Mouse (Mus musculus) spleen, postnatal 10 days (tissue): ENCODE results near the gene Ccr10.
"Not testable (repeated sequence)": the region's sequence is repeated elsewhere in the genome, so short reads cannot be mapped to it uniquely, and the experiment has no call there.

Experiments
- DNase-seq, 2 experiments: peaks; one replicate each; pipeline ENCODE4 v3.0.0; 2021 to 2022; ENCODE audit warnings: low spot score in 2 of 2

Gene Ccr10

DNA sequence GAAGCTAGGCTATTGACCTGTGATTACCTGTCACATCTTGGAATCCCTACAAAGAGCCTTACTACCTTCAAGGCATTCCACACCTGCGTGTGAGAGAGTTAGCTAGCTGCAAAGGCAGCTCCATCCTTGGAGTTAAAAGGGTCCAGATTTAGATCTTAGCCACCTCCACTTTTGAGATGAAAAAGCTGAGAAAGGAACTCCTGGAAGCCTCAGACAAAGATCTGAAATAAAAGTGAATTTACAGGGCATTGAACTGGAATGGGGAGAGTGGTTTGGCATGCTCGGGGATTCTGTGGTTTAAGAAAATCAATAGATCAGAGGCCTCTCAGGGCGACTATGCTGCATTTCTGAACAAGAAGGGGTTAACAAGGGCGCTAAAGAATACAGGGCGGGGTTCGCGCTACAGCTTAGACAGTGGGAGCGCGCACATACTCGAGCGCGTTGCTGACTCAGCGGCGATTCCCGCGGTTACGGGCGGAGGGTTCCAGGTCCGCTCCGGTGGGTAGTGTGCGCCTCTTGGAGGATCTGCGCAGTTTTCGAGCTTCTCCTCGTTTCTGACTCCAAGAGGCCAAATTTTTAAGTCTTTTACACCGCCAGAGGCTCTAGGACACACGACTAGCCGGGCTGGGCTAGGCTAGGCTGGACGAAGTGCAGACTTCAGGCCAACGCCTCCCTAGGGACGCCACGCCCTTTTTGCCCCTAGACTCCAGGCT lies 3.4 kb downstream of the Ccr10 start:
- peak in 1 of 2 experiments; percentile 44 for DNase-seq

DNA sequence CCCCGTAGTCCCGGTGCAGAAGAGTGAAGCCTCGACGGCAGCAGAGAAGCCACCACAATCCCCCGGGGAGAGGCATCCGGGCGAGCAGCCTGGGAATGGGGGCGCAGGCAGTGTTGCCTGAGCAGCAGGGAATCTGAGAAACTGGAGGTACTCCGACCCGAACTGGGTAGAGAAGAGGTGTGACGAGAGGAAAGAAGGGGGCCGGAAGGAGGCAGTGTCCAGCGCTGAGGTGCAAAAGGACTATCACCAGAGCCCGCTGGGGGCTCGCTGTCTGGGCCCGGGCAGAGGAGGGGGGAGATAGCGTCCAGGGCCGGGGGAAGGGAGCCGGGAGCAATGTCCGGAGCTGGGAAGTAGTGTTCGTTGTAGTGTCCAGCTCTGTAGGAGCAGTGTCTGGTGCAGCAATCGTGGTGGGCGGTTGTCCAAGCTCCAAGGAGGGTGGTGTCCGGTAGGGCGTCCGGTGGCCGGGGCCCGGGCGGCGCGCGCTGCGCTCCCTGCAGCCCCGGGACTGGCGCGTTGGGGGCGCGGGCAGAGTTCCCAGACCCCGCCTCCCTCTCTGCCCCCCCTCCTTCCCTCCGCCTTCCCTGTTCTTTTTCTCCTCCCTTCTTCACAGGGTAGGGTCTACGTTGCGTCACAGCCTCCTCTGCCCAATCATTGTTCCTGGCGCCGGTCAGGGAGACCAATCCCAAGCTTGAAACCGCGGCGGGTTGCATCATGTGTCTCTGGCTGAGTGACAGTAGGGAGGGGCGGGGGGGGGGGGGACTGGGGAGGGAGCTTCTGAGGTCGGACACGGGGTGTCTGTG lies 4.2 kb downstream of the Ccr10 start, which contains the start of gene Plekhh3:
Plekhh3 (minus strand) TSS at position 541 of the 800 bp plus-strand sequence.
- peak in 1 of 2 experiments; percentile 80 for DNase-seq

DNA sequence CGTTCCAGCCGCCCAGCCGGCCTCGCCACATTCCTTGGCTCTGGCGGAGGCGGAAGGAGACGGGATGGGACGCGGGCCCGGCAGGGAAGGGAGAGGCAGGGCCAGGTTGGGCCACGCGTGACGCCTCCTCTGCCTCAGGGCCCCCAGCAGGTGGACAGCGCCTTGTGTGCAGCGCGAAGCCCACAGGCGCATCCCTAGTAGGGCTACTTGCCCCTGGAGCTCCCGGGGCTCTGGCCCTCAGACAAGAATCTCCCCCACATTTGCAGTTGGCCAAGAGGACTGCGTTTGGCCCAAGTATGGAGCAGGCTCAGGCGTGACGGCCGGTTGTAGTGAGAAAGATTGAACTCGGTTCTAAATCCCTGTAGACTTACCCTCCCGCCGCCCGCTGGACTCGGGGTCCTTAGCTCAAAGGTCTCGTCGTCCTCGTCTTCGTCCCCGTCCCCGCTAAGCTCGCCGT lies 4.9 kb downstream of the Ccr10 start, which contains the start of gene Cntnap1:
Cntnap1 (plus strand) TSS at position 170 of the 457 bp plus-strand sequence.
- peak; percentile 15 to 38 for DNase-seq

DNA sequence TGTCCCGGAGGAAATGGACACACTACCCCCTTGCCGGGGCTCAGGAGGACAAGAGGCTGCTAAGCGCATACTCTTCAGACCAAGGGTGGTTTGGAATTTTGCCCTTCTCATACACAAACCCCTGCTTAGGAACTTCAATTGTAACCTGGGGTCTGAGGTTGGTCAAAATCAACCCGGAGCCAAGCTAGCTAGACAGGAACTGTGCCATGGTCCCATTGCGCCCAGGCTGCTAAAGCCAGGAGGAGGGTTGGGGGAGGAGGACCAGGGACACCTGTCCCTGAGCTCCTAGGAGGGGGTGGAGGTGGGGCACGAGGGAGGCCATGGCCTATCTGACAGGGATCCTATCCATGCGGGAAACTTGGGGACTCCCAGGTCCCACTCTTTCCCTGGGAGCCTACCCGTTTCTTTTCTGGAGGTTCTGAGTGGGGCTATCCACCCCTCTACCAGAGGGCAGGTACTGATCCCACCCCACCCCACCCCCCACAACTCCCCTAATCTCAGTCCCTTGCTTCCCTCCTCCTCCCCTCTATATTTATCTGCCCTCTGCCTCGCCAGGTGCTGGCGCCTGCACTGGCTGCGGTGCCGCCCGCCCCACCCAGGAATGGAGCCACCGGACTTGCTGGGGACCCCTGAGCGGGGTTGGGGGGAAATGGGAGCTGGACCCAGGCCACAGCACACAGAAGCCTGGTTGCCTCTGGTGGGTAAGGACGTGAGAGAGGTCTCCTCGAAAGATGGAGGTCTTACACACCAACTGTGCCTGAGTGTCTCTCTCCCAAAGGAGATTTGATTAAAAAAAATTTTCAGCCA lies 5.7 kb downstream of the Ccr10 start:
- DNase-seq, result peak in 1 of 2 experiments; percentile 2

DNA sequence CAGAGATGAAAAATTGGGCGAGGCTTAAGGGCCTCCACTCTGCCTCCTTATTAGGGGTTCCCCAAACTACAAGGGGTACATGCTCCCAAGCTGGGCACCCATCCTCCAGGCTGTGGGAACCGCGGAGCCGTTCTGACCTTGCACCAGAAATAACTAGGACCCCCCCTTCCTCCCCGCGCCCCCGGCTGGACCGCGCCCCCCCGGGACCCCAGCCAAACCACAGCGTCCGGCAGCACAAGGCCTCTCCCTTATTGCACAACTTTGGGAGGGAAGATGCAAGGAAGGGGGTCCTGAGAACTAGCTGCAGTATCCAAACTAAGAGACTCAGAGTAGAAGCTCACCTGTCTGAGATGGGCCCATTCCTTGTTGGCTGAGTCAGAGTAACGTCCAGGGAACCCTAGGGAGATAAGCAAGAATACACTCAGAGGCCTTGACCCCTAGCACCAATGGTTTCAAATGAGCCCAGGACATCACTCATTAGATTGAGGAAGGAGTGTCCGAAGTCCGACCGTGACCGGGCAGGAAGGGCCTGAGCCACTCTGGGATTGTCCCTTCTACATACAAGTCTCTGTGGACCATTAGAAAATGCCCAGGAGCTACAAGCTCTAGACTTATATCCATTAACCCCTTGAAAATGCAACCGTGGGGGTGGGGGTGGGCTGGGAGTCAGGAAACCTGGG lies 6.8 kb downstream of the Ccr10 start:
- DNase-seq, result no peak

DNA sequence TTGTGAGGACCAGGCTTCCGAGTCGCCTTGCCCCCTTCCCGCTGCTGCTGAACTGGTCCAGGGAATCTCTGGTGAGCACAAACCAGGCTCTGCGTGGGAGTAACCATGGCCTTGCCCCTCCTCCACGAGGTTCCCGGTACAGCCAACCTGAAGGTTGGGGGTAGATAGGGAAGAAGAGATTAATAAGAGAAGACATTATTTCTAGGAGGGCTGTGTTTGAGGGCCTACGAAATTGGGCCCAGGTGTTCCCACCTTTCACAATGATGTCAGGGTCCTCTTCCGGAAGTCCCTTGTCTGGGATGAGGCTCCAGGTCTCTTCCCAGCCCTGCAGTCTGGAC lies 7.3 kb downstream of the Ccr10 start:
- no peak for DNase-seq

DNA sequence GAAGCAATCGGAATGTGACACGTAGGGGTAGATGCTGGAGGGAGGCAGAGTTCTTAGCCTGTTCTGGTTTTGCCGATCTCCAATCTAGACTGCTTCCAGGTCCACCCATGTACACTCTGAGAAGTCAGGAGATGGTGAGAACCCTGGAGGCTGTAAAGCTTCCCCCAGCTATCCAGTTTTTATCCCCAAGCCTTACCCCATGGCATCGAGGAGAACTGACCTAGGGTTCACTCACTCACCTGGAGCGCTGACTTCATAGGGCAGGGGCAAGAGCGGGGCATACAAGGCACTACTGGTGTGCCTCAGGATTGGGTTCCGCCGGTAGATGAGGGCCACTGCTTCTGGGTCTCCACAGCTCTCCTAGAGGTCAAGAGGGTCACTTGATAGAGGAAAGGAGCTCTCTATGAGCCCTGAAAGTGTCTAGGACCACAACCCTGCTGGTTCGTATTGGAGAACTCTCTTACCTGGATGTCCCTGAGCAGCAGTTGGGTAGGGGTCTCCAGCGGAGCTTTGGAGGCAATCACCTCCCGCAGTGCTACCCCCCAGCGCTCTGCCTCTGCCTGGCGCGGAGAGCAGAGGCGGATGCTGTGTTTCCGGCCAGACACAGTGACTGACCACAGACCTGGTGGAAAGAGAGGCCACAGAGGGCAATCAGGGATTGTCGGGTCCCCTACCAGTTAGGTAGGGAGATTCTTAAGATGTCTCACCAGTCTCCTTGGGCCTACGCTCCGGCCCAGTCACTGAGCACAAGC lies 7.9 kb downstream of the Ccr10 start:
- no peak for DNase-seq

DNA sequence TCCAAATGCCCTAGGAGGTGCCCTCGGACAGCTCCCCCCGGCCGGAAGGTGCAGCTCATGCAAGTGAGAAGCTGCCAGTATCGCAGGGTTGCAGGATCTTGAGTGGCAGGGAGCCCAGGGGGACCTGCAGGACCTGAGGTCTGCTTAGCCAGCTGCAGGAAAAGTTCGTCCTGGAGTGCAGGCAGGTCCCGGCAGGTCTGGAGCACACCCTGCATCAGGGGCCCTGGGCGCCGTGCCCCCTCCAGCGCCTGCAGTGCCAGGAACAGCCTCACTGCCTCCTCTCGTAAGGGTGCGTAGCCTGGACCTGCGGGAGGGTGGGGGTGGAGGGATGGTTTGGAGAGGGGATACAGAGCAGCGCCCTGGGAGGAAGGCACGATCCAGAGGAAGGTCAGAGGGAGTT lies 8.9 kb downstream of the Ccr10 start:
- DNase-seq, result no peak

DNA sequence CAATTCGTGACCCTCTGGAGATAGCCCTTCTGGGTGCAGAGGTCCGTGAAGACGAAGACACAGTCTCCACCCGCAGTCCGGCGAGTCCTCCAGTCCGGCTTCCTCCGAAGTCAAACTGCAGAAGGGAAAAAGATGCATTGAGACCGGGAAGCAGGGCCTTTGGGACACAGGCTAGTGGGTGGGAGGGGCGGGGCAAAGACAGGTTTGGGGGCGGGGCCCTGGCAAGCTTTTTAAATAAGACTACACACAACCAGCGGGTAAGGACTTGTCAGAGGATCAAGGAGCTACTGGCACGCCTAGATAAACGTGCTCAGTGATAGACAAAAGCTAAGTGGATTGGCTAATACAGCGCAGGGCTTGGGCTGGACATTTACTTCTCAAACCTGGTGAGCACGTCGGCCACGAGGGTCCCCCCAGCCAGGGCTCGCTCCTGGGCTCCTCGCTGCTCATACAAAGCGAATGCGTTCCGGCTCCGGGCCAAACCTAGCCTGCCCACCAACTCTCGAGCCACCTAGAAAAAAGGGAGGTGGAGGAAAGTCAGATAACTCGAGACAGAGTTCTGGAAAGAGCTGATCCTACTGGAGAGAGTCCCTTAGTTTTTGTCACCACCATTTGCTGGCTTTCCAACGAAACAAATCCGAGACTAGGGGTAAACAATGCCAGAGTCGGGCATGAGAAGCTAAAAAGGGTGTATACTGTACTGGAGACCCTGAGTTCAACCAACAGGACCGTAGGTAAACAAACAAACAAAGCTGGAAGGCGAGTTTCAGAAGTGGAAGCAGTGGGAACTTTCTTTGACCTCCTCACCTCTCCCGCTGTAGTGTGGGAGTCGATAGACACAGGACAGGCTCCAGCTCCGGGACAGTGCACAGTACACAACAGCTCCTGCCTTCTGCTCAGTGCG lies 10.3 kb downstream of the Ccr10 start:
- no peak for DNase-seq

DNA sequence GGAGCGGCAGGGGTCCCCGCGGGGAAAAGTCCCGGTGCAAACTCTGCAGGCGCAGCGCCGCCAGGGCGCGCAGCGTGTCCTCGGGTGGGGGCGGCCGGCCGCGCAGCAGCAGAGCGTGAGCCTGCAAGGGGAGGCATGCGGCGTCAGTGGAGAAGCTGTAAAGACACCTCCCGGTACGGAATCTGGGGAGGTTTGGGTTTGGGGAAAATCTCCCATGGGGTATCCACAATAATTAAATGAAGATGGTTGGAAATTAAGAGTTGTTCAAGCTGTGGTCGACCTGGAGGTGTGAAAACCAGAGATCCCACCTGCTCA lies 10.9 kb downstream of the Ccr10 start:
- DNase-seq, result no peak

DNA sequence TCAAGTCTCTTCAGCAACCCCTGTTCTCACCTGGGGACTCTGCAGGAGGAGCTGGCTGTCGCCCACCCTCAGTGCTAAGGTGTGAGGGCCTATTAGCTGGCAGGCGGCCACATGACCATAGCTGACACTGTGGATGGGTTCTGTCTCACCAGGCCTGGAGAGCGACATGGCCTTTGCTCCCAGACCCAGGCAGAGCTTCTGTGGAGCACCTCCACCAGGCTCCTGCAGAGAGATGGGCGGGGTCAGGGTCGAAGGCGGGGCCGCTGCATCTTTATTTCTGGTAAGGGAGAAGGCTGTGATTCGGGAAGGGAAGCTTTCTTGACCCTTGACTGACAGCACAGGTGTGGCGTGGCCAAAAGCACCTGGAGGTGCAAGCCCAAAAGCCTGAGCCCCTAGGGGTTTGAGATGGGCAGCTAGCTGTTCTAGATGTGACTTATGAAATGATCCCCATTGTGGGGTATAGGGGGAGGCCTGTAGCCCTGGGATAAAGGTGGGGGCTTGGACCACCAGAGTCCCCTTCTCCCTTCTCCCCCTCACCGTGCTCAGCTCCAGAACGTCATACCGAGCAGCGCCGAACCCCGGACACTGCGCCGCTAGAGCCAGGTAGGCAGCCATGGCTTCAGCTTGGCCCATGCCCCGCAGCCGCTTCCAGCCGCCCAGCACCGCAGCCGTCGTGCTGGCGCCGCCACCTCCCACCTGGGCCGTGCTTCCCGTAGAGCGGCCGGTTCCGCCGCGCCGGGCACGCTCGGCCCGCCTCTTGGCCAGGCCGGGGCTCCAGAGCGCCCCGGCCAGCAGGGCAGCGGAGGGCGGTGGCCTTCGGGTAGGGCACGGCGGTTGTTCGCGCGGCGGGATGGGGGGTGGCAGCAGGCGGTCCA lies 11.5 kb downstream of the Ccr10 start:
- DNase-seq, result no peak

DNA sequence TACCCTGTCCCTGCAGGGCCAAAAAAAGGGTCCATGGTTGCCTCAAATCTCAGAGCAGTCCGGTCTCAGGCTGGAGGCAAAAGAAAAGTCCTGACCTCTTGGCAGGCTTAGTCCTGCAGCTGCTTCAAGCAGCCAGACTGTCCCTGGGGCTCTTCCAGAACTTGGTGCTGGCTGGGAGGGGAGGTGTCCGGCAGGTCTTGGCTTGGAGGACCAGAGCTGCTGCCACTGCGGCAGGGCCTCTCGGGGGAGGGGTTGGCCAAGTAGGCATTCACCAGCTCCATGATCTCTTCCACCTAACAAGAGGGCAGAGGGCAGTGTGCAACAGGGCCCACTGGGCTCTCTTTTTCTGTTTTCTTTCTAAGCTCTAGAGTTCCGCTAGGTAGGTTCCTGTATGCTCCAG lies 12.5 kb downstream of the Ccr10 start:
- DNase-seq, result no peak

DNA sequence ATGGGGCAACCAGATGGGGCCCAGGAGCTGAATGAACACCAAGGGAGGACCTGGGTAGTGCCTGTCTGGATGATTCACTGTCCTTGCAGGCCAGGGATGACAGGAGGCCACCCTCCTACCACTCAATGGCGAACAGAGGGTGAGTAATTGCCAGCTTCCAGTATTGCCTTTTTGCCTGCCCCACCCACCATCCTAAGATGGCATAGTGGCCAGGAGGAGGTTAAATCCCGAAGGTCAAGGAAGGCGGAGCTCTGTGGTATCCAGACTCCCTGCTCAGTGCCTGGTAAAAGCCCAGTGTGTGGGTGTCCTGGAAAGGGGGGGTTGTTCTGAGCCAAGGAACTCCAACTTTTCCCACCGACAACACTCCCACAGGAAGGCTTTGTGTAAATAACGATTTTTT lies 12.9 kb downstream of the Ccr10 start:
- no peak for DNase-seq

DNA sequence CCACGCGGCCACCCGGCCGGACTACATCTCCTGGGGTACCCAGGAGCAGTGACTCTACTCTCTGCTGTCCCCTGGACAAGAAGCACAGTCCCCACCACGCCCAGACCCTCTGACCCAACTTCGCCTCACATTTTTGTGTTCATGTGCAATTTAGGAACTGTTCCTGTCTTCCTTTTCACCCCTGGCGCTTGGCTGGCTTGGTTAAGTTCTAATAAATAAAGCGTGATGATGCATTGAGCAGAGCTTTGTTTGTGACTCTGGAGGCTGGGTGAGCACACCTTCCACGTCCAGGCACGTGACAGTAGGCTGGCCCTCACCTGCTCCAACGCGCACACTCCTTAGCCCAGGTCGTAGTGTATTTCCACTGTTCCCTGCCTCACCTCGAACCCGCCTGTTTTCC lies 13.7 kb downstream of the Ccr10 start:
- no peak for DNase-seq

DNA sequence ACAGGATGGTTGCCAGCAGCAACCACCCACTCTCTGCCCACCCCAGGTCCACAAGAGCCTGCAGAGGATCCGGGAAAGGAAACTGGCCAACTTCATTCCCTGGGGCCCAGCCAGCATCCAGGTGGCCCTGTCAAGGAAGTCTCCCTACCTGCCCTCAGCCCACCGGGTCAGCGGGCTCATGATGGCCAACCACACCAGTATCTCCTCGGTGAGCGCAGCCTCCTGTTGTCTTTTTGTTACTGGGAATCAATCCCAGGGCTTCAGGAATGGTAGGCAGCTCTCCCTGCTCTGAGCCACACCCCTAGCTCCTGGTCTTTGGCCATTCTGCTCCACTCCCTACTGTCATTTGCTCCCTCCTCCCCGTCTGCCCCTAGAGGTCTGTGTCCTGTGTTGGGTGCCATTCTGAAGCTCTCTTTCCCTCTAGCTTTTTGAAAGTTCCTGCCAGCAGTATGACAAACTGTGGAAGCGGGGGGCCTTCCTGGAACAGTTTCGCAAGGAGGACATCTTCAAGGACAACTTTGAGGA lies 14.2 kb downstream of the Ccr10 start:
- DNase-seq, result not testable (repeated sequence)

DNA sequence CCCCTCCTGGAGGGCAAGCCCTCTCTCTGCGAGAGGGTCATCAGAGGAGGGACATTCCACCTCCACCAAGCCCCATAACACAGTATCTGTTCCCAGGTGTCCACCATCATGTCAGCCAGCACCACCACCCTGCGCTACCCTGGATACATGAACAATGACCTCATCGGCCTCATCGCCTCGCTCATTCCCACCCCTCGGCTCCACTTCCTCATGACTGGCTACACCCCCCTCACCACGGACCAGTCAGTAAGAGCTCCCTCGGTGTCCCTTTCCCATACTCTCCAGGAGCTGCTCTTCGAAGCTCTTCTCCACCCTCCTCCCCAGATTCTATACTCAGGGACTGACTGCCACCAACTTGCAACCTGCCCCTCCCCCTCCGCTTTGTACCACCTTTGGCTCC lies 15.1 kb downstream of the Ccr10 start:
- DNase-seq, result not testable (repeated sequence)

DNA sequence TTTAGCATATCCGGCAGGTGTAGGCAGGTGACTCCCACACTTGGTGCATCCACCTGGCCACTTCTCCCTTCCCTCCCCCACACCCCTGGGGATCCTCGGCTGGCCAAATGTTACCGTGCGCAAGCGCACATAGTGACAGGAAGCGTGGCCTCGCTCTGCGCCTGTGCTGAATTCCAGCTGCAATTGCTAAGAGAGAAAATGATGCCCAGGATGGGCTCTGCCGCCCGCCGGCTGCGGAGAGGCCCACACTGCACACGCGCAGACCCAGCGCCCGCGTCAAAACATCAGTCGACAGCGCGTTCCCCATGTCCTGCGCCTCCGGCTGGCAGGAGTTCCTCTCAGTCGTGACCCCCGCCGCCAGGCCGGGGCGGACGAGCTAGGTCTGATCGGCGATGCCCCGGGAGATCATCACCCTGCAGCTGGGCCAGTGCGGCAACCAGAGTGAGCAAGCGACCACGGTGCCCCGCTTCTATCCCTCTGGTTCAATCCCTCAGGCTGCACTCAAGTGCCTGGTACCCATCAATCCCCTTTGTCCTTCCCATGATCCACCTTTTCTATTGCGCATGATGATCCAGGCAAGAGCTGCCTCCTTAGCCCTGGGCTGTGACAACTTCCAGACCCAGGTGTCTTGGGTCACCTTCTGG lies 19.4 kb downstream of the Ccr10 start, which contains the start of gene Tubg2:
Tubg2 (plus strand) TSS at position 180 of the 644 bp plus-strand sequence.
- peak in 1 of 2 experiments; percentile 63 for DNase-seq

DNA sequence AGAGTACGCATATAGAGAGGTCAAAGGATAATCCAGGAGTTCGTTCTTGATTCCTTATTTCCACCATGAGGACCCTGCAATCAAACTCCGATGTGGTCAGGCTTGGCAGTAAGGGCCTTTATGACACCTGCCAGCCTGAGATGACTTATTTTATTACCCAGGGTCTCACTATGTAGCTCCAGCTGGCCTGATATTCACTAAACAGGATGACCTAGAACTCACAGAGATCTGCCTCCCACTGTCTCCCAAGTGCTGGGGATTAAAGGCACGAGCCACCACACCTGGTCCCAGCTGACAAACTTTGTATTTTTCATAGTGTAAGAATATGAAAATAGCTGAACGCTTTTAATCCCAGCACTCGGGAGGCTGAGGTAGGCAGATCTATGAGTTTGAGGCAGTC lies 20.1 kb downstream of the Ccr10 start:
- DNase-seq, result no peak
